Mouse (Mus musculus): ENCODE results near the gene Ift27.

Gene Ift27

DNA sequence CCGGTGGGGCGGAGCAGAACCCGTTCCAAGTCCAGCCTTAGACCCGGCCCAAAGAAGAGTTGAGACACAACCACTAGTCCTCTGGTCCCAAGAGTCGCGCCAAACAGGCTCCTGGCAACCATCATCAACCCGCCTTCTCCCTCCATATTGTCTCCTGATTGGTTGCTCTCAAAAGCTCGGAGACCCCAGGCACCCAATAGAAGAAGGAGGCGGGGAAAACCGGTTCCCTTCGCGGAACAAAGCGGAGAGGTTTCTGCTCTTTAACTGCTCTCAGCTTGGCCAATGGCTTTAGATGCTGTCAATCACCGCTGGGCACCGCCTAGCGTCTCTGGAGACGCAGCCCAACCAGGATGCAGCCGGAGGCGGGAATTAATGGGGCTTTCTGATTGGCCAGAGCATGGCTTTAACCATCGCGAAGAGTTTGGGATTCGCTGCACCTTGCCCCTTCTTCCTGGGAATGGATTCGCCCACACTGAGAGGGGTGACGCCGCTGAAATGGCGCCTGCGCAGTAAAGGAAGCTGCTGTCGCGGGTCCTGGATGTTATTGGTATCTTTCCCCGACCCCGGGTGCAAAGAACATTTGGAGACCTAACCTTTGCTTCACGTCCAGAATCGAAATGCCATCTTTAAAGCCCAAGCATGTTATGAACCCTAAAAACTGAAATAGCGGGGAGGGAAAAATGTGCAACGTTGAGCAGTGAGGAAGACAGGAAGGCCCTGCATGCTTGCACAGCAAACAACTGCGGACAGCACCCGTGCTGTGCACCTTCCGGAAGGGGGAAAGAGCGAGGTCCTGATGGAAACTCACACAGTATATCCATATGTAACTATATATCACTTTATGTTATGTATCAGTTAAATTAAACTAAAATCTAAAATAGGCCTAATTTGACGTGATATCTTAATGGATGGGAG, at the start of gene Ift27:
Gene Ift27 (minus strand): TSS at position 136 of the 915 bp plus-strand sequence.
- DNase-seq (ENCODE audit: extremely low spot score, low spot score): peak; percentile 94

DNA sequence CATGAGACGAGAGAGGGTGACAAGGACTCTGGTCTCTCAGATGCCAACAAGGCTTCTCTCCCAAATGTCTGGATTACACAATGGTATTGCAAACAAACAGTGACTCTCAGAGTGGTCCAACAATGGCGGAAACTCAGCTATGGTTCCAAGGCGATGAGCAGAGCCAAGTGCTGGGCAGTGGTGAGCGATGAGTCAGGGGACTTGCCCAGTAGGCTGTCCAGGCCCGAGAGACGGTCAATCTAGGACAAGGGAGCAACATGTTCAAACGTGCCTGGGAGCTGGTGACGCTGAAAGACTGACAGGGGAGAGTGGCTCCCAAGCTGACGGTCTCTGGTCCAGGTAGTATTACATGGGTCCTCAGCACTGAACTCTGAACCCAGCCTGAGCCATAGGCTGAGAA, 41.4 kb upstream of the Ift27 start:
- DNase-seq (ENCODE audit: extremely low spot score, low spot score): no peak

DNA sequence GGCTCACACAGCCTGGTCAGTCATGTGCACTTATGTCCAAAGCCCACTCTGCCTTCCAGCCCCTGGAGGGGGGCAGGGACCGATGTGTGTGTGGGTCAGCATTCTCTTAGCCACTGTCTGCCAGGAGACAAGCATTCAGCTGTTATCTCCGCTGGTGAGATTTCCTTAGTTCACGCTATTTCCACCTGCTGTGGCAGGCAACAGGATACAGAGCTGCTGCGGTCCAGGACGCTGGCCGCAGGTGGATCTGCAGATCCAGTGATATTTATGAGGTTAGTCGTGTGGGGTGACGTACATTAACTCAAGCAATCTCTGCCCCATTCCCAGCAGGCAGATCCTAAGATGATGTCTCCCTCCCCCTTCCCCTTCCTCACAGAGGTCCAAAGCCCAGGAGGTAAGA, 37.5 kb upstream of the Ift27 start:
- no peak for DNase-seq (ENCODE audit: extremely low spot score, low spot score)

DNA sequence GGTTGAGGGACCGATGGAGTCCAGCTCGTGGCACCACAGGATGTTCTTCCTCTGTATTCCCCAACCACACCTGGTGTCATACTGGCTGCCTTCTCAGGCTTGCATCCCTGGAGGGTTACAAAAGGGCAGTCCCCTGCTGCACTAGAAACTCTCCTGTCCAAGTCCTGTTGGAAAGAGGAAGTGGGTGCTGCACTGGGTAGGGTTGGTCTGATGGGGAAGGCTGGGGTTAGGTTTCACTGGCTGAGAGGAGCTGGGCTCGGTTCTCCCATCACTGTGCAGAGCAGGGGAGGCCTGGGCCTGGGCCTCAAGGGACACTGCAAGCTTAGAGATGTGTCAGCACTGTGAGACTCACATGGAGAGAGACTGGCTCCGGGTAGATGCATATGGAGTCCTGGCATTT, 36.3 kb upstream of the Ift27 start:
- no peak for DNase-seq (ENCODE audit: extremely low spot score, low spot score)

DNA sequence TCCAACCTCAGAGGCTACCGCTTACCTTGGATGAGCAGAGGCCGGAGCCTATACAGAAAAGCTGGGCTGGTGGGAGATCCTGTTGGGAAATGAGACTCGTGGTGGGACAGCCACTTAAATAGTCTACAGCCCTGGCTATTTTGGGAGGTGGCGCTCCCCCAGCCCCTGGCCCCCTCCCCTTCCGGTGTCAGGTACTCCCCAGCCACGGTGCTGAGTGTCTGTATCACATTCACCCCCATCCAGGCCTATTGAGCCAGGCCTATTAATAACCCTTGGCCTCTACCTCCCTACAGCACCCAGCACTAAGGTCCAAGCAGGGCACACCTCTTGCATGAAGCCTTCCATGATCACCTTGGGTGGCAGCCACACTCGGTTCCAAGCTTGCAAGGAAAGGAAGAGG, 32.4 kb upstream of the Ift27 start, which contains the start of gene Pvalb:
Gene Pvalb (minus strand): TSS at position 89 of the 400 bp plus-strand sequence.
- no peak for DNase-seq (ENCODE audit: extremely low spot score, low spot score)

DNA sequence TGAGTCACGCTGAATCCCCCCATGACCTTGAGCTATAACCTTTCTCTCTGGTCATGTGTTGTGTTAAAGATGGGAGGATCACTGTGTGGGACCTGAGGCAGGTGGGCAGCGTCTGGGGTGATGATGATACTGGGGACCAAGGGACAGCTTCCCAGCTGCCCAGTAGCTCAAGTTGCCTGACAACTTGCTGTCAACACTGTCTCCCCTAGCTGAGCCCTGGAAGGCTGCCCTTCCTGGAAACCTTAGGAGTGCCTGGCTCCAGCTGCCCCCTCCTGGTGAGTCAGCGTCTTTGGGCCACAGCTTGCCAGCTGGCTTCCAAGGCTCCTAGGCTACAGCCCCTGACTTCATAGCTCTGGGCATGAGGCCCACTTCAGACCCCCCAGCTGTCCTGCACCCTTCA, 31.3 kb upstream of the Ift27 start:
- no peak for DNase-seq (ENCODE audit: extremely low spot score, low spot score)

DNA sequence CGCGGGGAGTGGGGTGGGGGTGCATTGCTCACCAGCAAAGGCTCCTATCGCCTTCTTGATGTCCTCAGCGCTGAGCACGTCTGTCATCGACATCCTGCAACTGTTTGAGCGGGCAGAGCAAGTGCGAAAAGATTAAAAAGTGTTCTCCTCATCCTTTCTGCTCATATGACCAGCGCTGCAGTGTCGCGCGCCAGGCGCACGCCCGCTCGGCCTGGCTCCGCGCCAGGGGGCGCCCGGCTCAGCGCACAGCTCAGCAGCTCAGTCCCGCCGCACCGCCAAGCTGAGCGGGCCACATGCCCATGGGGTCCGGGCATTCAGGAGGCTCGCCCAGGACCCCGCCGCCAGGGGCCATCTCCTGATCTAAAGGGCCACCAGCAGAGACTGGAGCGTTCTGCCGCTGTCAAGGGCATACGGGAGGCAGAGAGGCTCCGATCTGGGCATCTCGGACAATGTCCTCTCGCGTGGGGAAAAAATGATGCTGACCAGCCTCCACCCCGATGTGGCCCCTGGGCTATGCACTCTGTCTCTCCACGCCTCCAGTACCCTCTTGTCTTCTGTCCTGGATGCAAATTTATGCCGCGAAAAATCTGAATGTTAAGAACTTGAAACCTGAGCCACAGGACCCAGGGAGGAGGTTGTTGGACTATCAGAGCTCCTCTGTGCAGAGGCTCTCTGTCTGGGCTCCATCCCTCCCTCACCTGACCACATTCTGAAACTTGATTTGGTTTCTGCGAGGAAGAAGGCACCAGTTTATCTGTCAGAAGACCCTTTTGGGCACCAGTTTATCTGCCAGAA, 30.3 kb upstream of the Ift27 start:
- peak; percentile 43 for DNase-seq (ENCODE audit: extremely low spot score, low spot score)

DNA sequence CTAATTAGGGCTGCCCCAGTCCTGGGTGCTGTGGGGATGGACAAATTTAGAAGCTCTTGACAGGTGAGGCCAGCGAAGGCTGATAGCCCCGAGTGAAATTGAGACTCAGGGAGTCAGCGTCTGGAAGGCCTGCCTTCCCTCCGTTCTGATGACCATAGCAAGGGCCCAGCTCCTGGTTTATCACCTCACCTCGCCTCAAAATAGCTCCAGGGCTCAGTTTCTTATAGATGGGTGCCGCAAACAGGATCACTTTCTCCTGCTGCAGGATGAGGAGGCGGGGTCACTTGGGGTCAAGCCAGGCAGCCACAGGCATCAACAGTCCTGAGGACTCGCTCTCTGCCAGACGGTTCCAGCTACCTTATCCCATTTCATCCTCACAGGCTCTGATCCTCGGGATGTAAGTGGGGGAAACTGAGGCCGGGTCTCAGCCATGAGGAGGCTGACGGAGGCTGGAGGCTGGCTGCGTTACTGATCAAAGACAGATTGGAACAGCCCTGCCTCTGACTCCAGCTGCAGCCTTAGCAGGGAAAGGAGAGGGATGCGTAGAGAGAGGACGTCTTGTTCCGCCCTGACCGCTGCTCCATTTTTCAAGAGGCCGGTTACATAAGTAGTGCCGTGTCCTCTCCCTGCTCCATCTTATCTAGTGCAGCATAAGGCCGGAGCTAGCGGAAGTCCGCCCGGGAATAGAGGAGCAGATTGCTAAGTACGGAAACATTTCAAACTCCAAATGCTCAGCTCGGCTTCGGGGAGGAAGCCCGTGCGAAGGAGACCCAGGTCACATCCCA, 21.4 kb upstream of the Ift27 start:
- DNase-seq (ENCODE audit: extremely low spot score, low spot score): no peak

DNA sequence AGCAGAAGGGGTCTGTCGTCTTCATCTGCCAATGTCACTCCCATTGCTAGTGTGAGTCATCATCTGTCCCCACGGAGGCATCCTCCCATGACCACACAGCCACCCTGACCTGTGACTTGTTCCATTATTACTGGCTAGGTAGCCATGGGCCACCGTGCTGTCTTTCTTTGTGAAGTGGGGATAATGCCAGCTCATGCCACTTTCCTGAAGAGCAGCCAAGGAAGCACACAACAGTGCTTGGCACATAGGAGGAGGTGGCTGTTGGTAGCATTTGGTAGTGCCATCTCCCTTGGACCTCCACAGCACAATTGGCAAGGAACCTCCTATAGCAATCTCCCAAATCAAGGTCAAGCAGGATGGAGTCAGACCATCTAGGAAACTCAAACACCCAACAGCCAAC, 20.4 kb upstream of the Ift27 start:
- DNase-seq (ENCODE audit: extremely low spot score, low spot score): no peak

DNA sequence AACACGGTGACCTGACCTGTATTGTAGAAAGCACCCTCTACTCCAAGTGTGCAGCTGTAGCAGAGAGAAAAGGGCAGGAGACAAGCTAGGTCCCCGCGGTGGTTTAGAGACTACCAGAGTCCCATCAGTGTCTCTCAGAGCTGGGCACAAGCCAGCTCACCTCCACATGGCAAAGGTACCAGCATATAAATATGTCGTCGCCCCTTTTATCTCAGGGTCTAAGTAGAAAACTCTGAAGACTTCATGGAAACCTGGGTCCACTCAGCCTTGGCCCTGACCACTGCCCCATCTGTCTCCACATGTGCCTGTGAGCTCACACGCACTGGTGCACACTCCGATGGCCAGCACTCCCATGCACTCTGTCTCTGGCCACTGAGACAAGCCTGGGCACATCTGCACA, 15.7 kb upstream of the Ift27 start:
- no peak for DNase-seq (ENCODE audit: extremely low spot score, low spot score)

DNA sequence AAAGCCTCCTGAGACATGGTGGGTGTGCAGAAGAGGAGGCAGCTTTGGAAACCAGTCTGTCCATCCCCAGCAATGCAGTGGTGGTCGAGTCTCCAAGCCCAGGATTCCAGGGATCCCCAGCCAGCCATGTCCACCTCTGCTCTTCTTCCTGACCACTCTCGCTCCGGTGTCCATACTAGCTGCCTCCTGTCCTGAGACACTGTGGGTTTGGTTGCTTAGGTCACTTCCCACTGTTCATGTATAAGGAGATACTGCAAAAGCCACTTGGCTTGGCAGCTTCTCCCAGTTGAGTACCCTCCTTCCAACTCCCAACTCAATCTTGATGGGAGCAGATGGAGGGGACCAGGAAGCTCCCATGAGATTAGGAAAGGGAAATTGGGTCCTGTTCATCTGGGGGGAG, 14.6 kb upstream of the Ift27 start:
- no peak for DNase-seq (ENCODE audit: extremely low spot score, low spot score)

DNA sequence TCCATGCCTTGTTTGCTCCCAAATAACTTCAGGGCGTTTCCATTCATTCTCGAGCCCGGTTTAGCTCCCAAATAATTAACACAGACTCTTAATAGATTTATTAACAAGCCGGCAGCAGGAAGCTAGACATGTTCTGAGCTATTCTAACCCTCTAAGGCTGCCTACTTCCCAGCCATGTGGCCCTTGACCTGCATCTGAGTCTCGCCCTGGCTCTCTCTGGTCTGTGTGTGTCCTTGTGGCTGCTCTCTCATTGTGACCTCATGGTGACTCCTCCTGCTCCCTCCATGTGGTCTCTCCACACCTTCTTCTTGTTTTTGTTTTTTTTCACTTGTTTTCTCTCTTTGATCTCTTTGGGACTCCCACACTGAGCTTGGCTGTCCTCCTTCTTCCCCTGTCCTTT, 13.0 kb upstream of the Ift27 start:
- DNase-seq (ENCODE audit: extremely low spot score, low spot score): no peak

DNA sequence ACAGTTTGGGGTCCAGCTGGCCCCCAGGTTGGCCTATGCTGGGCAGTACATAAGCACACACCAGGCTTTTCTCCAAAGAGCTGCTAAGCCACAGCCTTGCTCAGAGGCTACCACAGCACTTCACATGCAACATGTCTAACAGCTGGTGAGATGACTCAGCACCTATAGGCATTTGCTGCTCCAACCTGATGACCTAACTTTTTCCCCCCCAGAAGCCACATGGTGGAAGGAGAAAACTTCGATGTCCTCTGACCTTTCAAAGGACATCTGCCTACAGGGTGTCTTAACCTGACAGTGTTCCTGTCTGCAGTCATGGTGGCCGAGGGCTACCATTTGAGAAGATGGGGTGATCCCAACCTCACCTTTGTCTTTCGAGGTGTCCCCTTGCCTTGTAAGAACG, 11.7 kb upstream of the Ift27 start:
- DNase-seq (ENCODE audit: extremely low spot score, low spot score): no peak

DNA sequence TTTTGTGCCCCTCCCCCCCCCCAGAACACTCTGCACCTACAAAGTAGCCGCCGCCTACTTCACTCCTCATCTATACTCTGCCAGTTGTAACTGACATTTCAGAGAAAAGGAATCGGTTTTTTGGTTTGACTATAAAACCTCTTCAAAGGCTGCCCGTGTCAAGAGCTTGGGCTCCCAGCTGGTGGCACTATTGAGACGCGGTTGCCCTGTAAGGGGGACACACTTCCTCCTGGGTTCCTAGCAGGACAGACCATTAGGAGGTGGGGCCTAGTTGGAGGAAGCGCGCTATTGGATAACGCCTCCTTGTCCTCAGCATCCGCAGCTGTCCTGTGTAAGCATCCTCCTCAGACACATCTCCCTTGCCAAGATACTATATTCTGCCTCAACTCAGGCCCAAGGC, 10.9 kb upstream of the Ift27 start:
- DNase-seq (ENCODE audit: extremely low spot score, low spot score): peak; percentile 58

DNA sequence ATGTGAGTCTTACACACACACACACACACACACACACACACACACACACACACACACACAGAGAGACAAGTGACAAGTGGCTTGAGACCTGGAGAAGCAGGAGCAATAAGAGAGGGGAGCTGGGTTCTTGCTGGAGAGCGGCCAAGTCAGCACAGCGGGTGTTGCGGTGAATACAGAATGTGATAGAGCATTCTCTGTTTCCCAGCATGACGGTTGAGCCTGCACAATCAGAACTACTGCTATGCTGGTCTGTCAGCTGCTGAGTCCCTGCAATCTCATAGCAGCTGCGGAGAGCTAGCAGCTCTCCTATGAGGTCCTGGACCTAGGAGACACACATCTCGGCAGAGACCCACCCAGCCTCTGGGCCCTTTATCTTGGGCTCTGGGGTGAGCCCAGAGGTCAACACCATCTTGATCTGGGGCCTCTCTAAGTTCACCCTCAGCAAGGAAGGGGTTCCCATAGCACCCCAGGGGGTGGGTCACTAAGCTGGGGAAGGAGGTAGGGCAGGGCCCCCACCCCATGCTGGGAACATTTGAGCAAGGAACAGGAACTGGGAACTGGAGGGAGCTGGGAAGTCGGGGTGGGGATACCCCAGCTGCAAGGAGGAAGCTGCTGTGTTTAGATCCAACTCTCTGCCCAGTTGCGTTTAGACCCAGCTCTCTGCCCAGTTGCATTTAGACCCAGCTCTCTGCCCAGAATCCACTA, 7.9 kb upstream of the Ift27 start:
- no peak for DNase-seq (ENCODE audit: extremely low spot score, low spot score)

DNA sequence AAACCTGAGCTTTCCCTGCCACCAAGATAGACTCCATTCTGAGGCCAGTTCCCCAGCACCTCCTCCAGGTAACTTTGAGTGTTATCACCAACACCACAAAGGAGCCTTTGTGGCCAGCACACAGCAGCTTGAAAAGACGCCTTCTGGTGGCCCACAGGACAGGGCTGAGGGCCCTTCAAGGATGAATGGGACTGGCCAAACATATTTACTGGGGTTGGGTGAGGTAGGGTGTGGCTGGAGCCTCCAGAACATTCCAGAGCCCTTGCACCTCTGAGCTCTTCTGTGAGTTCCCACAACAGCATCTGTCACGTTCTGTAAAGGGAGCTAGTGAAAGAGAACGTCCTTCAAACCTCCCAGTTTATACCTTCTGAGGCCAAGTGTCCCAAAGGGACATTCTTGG, 5.9 kb upstream of the Ift27 start:
- DNase-seq (ENCODE audit: extremely low spot score, low spot score): no peak

DNA sequence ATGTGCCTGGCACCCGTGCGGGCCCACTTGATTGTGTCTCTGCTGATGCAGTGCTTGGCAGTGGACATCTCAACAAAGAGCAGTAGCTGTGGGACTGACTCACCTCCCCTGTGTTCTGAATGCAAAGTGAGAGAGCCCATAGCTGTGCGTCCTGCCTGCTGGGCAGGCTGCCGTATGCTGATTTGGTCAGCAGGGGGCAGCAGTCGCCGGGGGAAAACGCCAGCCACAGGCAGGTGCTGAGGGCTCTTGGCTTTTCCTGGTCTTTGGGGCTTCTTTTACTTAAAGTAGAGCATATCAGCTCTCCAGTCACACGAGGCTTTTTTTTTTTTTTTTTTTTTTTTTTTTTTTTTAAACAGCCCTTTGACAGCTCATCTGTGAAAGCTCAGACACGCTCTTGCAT, 4.5 kb upstream of the Ift27 start:
- DNase-seq (ENCODE audit: extremely low spot score, low spot score): peak; percentile 87

DNA sequence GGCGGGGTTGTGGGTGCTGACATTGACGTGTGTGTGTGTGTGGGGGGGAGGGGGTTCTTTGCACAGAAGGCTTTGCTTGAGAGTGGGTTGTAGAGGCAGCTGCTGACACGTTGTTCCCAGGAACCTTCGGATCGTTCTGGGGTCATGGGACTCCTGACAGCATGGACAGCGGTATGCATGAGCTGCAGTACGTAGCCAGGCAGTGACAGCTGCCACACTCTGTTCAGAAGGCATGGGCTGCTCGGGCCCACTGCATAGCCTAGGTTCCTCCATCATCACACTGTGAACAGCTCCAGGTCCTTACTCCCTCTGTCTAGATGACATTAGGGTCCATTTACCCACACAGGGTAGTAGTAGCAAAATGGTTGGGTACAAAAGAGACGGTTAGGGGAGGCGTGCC, 3.4 kb upstream of the Ift27 start:
- DNase-seq (ENCODE audit: extremely low spot score, low spot score): no peak

DNA sequence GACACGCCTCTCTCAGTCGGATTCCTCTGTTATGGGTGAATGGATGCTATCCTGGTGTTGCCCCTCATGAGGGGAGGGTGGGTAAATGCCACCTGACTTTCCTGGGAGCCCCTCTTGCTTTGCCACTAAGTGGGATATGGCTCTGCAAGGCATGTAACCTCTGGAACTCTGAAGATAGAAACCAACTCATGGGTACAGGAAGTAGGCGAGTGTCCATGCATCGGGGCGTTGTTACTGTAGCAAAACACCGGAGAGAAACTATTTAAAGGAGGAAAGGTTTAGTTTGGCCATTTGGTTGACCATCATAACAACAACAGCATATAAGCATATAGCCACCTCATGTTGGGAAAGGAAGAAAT, 959 bp upstream of the Ift27 start:
- no peak for DNase-seq (ENCODE audit: extremely low spot score, low spot score)

DNA sequence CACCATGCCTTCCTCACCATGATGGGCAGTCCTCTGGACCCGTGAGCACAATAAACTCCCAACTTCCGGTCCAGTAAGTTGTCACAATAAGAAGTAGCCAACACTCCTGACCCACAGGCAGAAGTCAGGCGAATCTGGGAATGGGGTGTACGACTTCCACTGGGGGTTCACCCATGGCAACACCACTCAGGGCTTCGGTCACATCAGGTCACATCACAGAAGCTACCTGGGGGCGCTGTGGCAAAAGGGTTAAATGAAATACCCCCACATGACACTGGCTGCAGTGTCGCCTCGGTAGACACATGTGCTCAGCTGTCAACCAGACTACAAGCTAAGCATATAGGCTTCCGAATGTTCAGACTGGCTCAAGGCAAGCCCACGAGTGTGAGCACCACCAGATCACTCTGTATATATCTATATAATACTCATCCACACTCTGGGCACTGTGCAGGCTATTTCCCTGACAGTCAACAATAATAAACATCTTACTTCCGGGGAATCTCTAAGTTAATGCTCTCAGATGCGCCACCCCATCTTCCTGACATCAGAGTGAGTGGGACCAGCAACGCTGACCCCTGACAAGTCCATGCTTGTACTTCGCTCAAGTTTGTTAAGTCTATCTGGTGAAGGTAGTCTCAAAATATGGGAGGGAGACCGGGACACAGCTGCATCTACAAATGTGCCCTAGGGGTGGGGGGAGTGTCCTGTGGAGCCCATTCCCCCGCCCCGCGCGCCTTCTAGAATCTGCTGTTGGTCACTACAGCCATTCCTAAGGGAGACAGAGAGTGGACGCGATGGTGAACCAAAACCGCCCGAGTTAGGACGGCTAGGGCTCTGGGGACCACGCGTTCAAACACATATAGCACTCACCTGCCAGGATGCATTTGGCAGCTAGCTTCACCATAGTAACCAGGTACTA, 749 bp downstream of the Ift27 start:
- no peak for DNase-seq (ENCODE audit: extremely low spot score, low spot score)

Data from neural tube, embryonic 10.5 days (tissue).